Mouse (Mus musculus) B cell, adult 62 days (primary cell): ENCODE results near the gene Sprr1b. TPM values are rescaled to one million over a fixed set of nuclear protein-coding genes. Genes with fewer than 3 reads are reported as not detected.

ENCODE experiments used
- total RNA-seq: library from RNA; stranded (reverse); gene quantifications from 4 replicates; pipeline ENCODE4 v1.2.4, GENCODE M21; 2023

The Sprr1b gene
- total RNA-seq, result not detected in 4 replicates

GRCm38 (mm10) chr3:92438689-92439088 is at the start of gene Sprr1b:
TSS of gene Sprr1b (minus strand) at chr3:92438789.

GRCm38 (mm10) chr3:92485863-92486262 is 47.3 kb upstream of the Sprr1b start, which contains the start of gene Sprr1a:
TSS of gene Sprr1a (minus strand) at chr3:92485895.

GRCm38 (mm10) chr3:92458620-92459019 is 20.0 kb upstream of the Sprr1b start, which contains the start of gene Sprr3:
TSS of gene Sprr3 (minus strand) at chr3:92458720.

GRCm38 (mm10) chr3:92432282-92432681 is 6.3 kb downstream of the Sprr1b start, which contains the start of gene Sprr2k:
TSS of gene Sprr2k (plus strand) at chr3:92432582.

GRCm38 (mm10) chr3:92429323-92429722 is 9.3 kb downstream of the Sprr1b start, which contains the start of gene Gm9774:
TSS of gene Gm9774 (minus strand) at chr3:92429423.

GRCm38 (mm10) chr3:92417782-92418181 is 20.8 kb downstream of the Sprr1b start, which contains the start of gene Sprr2j-ps:
TSS of gene Sprr2j-ps (plus strand) at chr3:92418082.

GRCm38 (mm10) chr3:92407691-92408090 is 30.9 kb downstream of the Sprr1b start, which contains the start of gene Sprr2i:
TSS of gene Sprr2i (plus strand) at chr3:92407991.

Other genes with a start within 250 kb of the Sprr1b start
- gene Sprr2a1, start 223.0 kb downstream of the Sprr1b start, total RNA-seq, result not detected in 4 replicates
- gene Sprr2a2, start 222.9 kb downstream of the Sprr1b start, total RNA-seq, result not detected in 4 replicates
- not detected in 4 replicates for gene Sprr2a3, start 153.4 kb downstream of the Sprr1b start, total RNA-seq
- gene Sprr2b, start 122.2 kb downstream of the Sprr1b start, total RNA-seq, result not detected in 4 replicates
- gene Sprr2d, start 99.6 kb downstream of the Sprr1b start, total RNA-seq, result not detected in 4 replicates
- not detected in 4 replicates for gene Sprr2e, start 86.6 kb downstream of the Sprr1b start, total RNA-seq
- gene Sprr2f, start 73.6 kb downstream of the Sprr1b start, total RNA-seq, result not detected in 4 replicates
- not detected in 4 replicates for gene Sprr2h, start 53.1 kb downstream of the Sprr1b start, total RNA-seq
- not detected in 4 replicates for gene Sprr2i, start 30.8 kb downstream of the Sprr1b start, total RNA-seq
- gene Sprr2j-ps, start 20.7 kb downstream of the Sprr1b start, total RNA-seq, result not detected in 4 replicates
- 1.0 to 3.2 TPM in 2 of 4 replicates, not detected in the others for gene Gm9774, start 9.4 kb downstream of the Sprr1b start, total RNA-seq
- not detected in 4 replicates for gene Sprr2k, start 6.2 kb downstream of the Sprr1b start, total RNA-seq
- gene Sprr3, start 19.9 kb upstream of the Sprr1b start, total RNA-seq, result not detected in 4 replicates
- not detected in 4 replicates for gene Sprr1a, start 47.1 kb upstream of the Sprr1b start, total RNA-seq
- not detected in 4 replicates for gene Sprr4, start 61.7 kb upstream of the Sprr1b start, total RNA-seq
- gene 2310046K23Rik, start 95.7 kb upstream of the Sprr1b start, total RNA-seq, result not detected in 4 replicates
- not detected in 4 replicates for gene Ivl, start 134.9 kb upstream of the Sprr1b start, total RNA-seq
- gene Smcp, start 150.2 kb upstream of the Sprr1b start, total RNA-seq, result not detected in 4 replicates
- not detected in 4 replicates for gene 2210017I01Rik, start 168.7 kb upstream of the Sprr1b start, total RNA-seq
- not detected in 4 replicates for gene Lce6a, start 182.9 kb upstream of the Sprr1b start, total RNA-seq
- not detected in 4 replicates for gene Lce1a1, start 209.5 kb upstream of the Sprr1b start, total RNA-seq
- gene Lce1b, start 218.1 kb upstream of the Sprr1b start, total RNA-seq, result not detected in 4 replicates
- gene Lce1a2, start 231.5 kb upstream of the Sprr1b start, total RNA-seq, result not detected in 4 replicates
- gene Lce1c, start 240.5 kb upstream of the Sprr1b start, total RNA-seq, result not detected in 4 replicates
- not detected in 4 replicates for gene Lce1d, start 248.4 kb upstream of the Sprr1b start, total RNA-seq